Mouse (Mus musculus): ENCODE data around the gene Ahcyl1. TPM values are rescaled to one million over a fixed set of nuclear protein-coding genes. Genes with fewer than 3 reads are reported as not detected.
"Not testable (repeated sequence)": the region's sequence is repeated elsewhere in the genome, so short reads cannot be mapped to it uniquely, and the experiment has no call there.

Ahcyl1 gene
- polyA plus RNA-seq, 1 experiment from 2014 or later = 131 TPM

DNA sequence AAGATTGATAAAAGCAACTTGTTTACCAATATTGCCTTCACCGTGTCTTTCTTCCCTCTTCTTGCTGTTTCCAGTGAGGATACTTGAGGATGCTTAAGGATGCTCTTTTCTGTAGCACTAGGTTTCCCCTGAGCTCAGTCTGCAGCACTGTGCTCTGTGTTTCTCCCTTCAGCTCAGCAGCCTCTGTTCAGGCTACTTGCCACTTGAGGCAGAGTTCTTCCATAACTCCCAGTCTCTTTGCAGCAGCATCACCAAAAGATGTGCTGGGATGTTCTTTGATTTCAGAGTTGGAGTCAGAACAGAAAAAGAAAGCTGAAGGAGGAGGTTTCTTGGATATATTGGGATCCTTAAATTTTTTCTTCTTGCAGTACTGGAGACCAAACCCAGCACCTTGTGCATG lies 42.3 kb upstream of the Ahcyl1 start:
- H3K9me3 ChIP-seq (ENCODE audit: control insufficient read depth, low read length) = no peaks in the 10 kb centered on the region
- no peak overlapping the region for H3K4me3 ChIP-seq (replicated peaks; ENCODE audit: low read length)
- WGBS = 83% methylated on average over 1 of the region's 1 CpGs
- peaks cover 22% of the 10 kb centered on the region for H3K4me1 ChIP-seq (replicated peaks; ENCODE audit: control insufficient read depth, insufficient read depth, low read length)
- ATAC-seq (ENCODE audit: low FRiP score) (no peak), DNase-seq (ENCODE audit: low spot score) (no peak)
- no peaks in the 10 kb centered on the region for H3K36me3 ChIP-seq (replicated peaks; ENCODE audit: control insufficient read depth, insufficient read depth)
- no peak overlapping the region for H3K9ac ChIP-seq
- H3K27ac ChIP-seq = no peak overlapping the region
- H3K27me3 ChIP-seq (ENCODE audit: control insufficient read depth, insufficient read depth, low read length) = no peaks in the 10 kb centered on the region
- no peak overlapping the region for H3K4me2 ChIP-seq (replicated peaks)

- no peak for ATAC-seq (ENCODE audit: low FRiP score)
- DNase-seq (ENCODE audit: low spot score) = no peak
- Histone ChIP-seq H3K27me3 (ENCODE audit: control insufficient read depth, insufficient read depth, low read length) (no peaks in the 10 kb centered on the region), H3K27ac (no peak overlapping the region), H3K4me1 (replicated peaks; ENCODE audit: control insufficient read depth, insufficient read depth, low read length) (peaks cover 22% of the 10 kb centered on the region), H3K4me3 (replicated peaks; ENCODE audit: low read length) (no peak overlapping the region), H3K36me3 (replicated peaks; ENCODE audit: control insufficient read depth, insufficient read depth) (no peaks in the 10 kb centered on the region), H3K4me2 (replicated peaks) (no peak overlapping the region), H3K9ac (no peak overlapping the region), H3K9me3 (ENCODE audit: control insufficient read depth, low read length) (no peaks in the 10 kb centered on the region)
- 91% methylated on average over 1 of the region's 1 CpGs for WGBS
These were observed 41.3 kb upstream of the Ahcyl1 start for GRCm38 (mm10) chr3:107737609-107738190.

DNA sequence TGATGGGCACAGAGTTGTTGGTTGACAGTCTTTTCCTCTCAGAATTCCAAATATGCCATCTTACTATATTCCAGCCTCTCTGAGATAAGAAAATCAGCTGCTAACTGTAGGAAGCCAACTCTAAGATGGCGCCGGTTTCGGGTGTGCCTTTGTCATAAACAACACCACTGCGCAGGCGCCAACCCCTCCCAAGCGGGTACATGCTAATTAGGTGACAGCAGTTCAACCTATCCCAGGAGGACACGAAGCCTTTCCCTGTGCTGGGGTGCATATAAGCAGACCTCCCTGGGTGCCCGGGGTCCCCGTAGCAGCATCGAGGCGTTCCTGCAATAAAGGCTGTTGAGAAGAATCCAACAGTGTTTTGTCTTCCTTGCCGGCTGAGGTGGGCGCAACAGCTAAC lies 39.3 kb upstream of the Ahcyl1 start:
- not testable (repeated sequence) for H3K36me3 ChIP-seq (replicated peaks; ENCODE audit: control insufficient read depth, insufficient read depth); H3K27me3 ChIP-seq (ENCODE audit: control insufficient read depth, insufficient read depth, low read length)

GRCm38 (mm10) chr3:107733329-107733728 lies 37.0 kb upstream of the Ahcyl1 start:
- DNase-seq (ENCODE audit: low spot score) (no peak), ATAC-seq (ENCODE audit: low FRiP score) (no peak)
- no peak overlapping the region for H3K4me2 ChIP-seq (replicated peaks)
- no peaks in the 10 kb centered on the region for H3K9me3 ChIP-seq (ENCODE audit: control insufficient read depth, low read length)
- 89% methylated on average over 1 of the region's 1 CpGs for WGBS
- H3K27ac ChIP-seq = no peak overlapping the region
- no peaks in the 10 kb centered on the region for H3K27me3 ChIP-seq (ENCODE audit: control insufficient read depth, insufficient read depth, low read length)
- no peak overlapping the region for H3K4me3 ChIP-seq (replicated peaks; ENCODE audit: low read length)
- H3K4me1 ChIP-seq (replicated peaks; ENCODE audit: control insufficient read depth, insufficient read depth, low read length) = no peaks in the 10 kb centered on the region
- H3K9ac ChIP-seq = no peak overlapping the region
- H3K36me3 ChIP-seq (replicated peaks; ENCODE audit: control insufficient read depth, insufficient read depth) = no peaks in the 10 kb centered on the region

More for the DNA sequence above, 39.3 kb upstream of the Ahcyl1 start:
- not testable (repeated sequence) for H3K4me1 ChIP-seq (replicated peaks; ENCODE audit: control insufficient read depth, insufficient read depth, low read length); H3K9ac ChIP-seq; ATAC-seq (ENCODE audit: low FRiP score); DNase-seq (ENCODE audit: low spot score); H3K9me3 ChIP-seq (ENCODE audit: control insufficient read depth, low read length); H3K4me3 ChIP-seq (replicated peaks; ENCODE audit: low read length); H3K27ac ChIP-seq; H3K4me2 ChIP-seq (replicated peaks)
- WGBS = 93% methylated on average over 13 of the region's 13 CpGs

GRCm38 (mm10) chr3:107730236-107730635 lies 33.9 kb upstream of the Ahcyl1 start:
- no peaks in the 10 kb centered on the region for H3K9me3 ChIP-seq (ENCODE audit: control insufficient read depth, low read length)
- no peaks in the 10 kb centered on the region for H3K27me3 ChIP-seq (ENCODE audit: control insufficient read depth, insufficient read depth, low read length)
- DNase-seq (ENCODE audit: low spot score) = no peak
- H3K4me1 ChIP-seq (replicated peaks; ENCODE audit: control insufficient read depth, insufficient read depth, low read length) = no peaks in the 10 kb centered on the region
- ATAC-seq (ENCODE audit: low FRiP score) = no peak
- no peak overlapping the region for H3K4me2 ChIP-seq (replicated peaks)
- H3K9ac ChIP-seq = no peak overlapping the region
- H3K4me3 ChIP-seq (replicated peaks; ENCODE audit: low read length) = no peak overlapping the region
- WGBS = 64% methylated on average over 2 of the region's 2 CpGs
- H3K27ac ChIP-seq = no peak overlapping the region
- H3K36me3 ChIP-seq (replicated peaks; ENCODE audit: control insufficient read depth, insufficient read depth) = no peaks in the 10 kb centered on the region

- no peak overlapping the region for H3K4me2 ChIP-seq (replicated peaks)
- DNase-seq (ENCODE audit: low spot score) = no peak
- H3K4me3 ChIP-seq (replicated peaks; ENCODE audit: low read length) = no peak overlapping the region
- no peaks in the 10 kb centered on the region for H3K4me1 ChIP-seq (replicated peaks; ENCODE audit: control insufficient read depth, insufficient read depth, low read length)
- H3K36me3 ChIP-seq (replicated peaks; ENCODE audit: control insufficient read depth, insufficient read depth) = no peaks in the 10 kb centered on the region
- ATAC-seq (ENCODE audit: low FRiP score) = no peak
- H3K9me3 ChIP-seq (ENCODE audit: control insufficient read depth, low read length) = no peaks in the 10 kb centered on the region
- no peaks in the 10 kb centered on the region for H3K27me3 ChIP-seq (ENCODE audit: control insufficient read depth, insufficient read depth, low read length)
- 78% methylated on average over 1 of the region's 1 CpGs for WGBS
- no peak overlapping the region for H3K9ac ChIP-seq
- no peak overlapping the region for H3K27ac ChIP-seq
These were observed 32.1 kb upstream of the Ahcyl1 start for GRCm38 (mm10) chr3:107728509-107728908.

GRCm38 (mm10) chr3:107715971-107716370 lies 19.6 kb upstream of the Ahcyl1 start:
- 77% methylated on average over 1 of the region's 1 CpGs for WGBS
- DNase-seq (ENCODE audit: low spot score) (no peak), ATAC-seq (ENCODE audit: low FRiP score) (no peak)
- no peaks in the 10 kb centered on the region for H3K9me3 ChIP-seq (ENCODE audit: control insufficient read depth, low read length)
- no peaks in the 10 kb centered on the region for H3K27me3 ChIP-seq (ENCODE audit: control insufficient read depth, insufficient read depth, low read length)
- H3K36me3 ChIP-seq (replicated peaks; ENCODE audit: control insufficient read depth, insufficient read depth) = no peaks in the 10 kb centered on the region
- H3K9ac ChIP-seq = no peak overlapping the region
- no peaks in the 10 kb centered on the region for H3K4me1 ChIP-seq (replicated peaks; ENCODE audit: control insufficient read depth, insufficient read depth, low read length)
- H3K27ac ChIP-seq = no peak overlapping the region
- H3K4me3 ChIP-seq (replicated peaks; ENCODE audit: low read length) = no peak overlapping the region
- no peak overlapping the region for H3K4me2 ChIP-seq (replicated peaks)

DNA sequence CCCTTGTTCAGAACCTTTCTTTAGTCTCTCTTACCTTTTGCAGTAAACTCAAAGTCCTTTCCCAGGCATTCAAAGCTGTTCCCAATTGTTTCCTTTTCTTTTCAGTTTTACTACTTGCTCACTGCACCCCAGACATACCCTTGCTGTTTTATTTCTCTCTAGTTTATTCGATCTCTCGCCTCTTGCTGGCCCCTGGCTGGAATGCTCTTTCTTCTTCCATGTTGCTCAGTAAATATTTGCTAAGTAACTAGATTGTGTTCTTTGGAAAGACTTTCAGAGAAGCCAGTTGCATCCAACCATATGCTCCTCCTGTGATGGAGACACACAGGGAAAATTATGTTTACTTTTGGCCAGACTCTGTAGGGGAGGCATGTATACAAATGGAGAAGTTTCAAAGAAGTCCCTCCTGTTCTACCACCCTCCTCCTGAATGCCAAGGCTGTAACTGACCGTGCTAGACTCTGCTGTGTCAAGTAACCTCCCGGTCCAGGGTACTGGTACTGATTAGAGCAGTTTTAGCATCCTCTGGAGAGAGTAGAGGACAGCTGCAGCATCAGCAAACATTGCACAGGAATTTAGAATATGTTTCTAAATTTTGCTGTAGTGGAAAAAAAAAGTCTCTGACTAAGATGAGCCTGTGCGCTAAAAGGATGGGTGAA lies 18.0 kb upstream of the Ahcyl1 start:
- H3K4me2 ChIP-seq (replicated peaks) = no peak overlapping the region
- no peaks in the 10 kb centered on the region for H3K4me1 ChIP-seq (replicated peaks; ENCODE audit: control insufficient read depth, insufficient read depth, low read length)
- H3K36me3 ChIP-seq (replicated peaks; ENCODE audit: control insufficient read depth, insufficient read depth) = no peaks in the 10 kb centered on the region
- 76% methylated on average over 5 of the region's 5 CpGs for WGBS
- H3K27ac ChIP-seq = no peak overlapping the region
- DNase-seq (ENCODE audit: low spot score) (no peak), ATAC-seq (ENCODE audit: low FRiP score) (no peak)
- no peaks in the 10 kb centered on the region for H3K27me3 ChIP-seq (ENCODE audit: control insufficient read depth, insufficient read depth, low read length)
- no peak overlapping the region for H3K4me3 ChIP-seq (replicated peaks; ENCODE audit: low read length)
- no peak overlapping the region for H3K9ac ChIP-seq
- no peaks in the 10 kb centered on the region for H3K9me3 ChIP-seq (ENCODE audit: control insufficient read depth, low read length)

- WGBS = 67% methylated on average over 3 of the region's 3 CpGs
- no peaks in the 10 kb centered on the region for H3K36me3 ChIP-seq (replicated peaks; ENCODE audit: control insufficient read depth, insufficient read depth)
- H3K27ac ChIP-seq = no peak overlapping the region
- H3K9me3 ChIP-seq (ENCODE audit: control insufficient read depth, low read length) = no peaks in the 10 kb centered on the region
- no peaks in the 10 kb centered on the region for H3K4me1 ChIP-seq (replicated peaks; ENCODE audit: control insufficient read depth, insufficient read depth, low read length)
- H3K4me3 ChIP-seq (replicated peaks; ENCODE audit: low read length) = no peak overlapping the region
- H3K27me3 ChIP-seq (ENCODE audit: control insufficient read depth, insufficient read depth, low read length) = no peaks in the 10 kb centered on the region
- ATAC-seq (ENCODE audit: low FRiP score) (no peak), DNase-seq (ENCODE audit: low spot score) (no peak)
- no peak overlapping the region for H3K4me2 ChIP-seq (replicated peaks)
- no peak overlapping the region for H3K9ac ChIP-seq
These were observed 15.7 kb upstream of the Ahcyl1 start for GRCm38 (mm10) chr3:107712081-107712480.

GRCm38 (mm10) chr3:107709156-107709555 lies 12.8 kb upstream of the Ahcyl1 start:
- ATAC-seq (ENCODE audit: low FRiP score) = no peak
- no peaks in the 10 kb centered on the region for H3K36me3 ChIP-seq (replicated peaks; ENCODE audit: control insufficient read depth, insufficient read depth)
- WGBS = 56% methylated on average over 3 of the region's 3 CpGs
- no peaks in the 10 kb centered on the region for H3K4me1 ChIP-seq (replicated peaks; ENCODE audit: control insufficient read depth, insufficient read depth, low read length)
- H3K27ac ChIP-seq = no peak overlapping the region
- H3K27me3 ChIP-seq (ENCODE audit: control insufficient read depth, insufficient read depth, low read length) = no peaks in the 10 kb centered on the region
- no peak for DNase-seq (ENCODE audit: low spot score)
- no peaks in the 10 kb centered on the region for H3K9me3 ChIP-seq (ENCODE audit: control insufficient read depth, low read length)
- no peak overlapping the region for H3K4me3 ChIP-seq (replicated peaks; ENCODE audit: low read length)
- H3K9ac ChIP-seq = no peak overlapping the region
- no peak overlapping the region for H3K4me2 ChIP-seq (replicated peaks)

All from hindbrain, embryonic 14.5 days (tissue).